Mouse (Mus musculus): ENCODE data around the gene Olfr907. TPM values are rescaled to one million over a fixed set of nuclear protein-coding genes. Genes with fewer than 3 reads are reported as not detected.

Olfr907 gene
- not detected for polyA plus RNA-seq (2017; shearing (Covaris generic))

DNA sequence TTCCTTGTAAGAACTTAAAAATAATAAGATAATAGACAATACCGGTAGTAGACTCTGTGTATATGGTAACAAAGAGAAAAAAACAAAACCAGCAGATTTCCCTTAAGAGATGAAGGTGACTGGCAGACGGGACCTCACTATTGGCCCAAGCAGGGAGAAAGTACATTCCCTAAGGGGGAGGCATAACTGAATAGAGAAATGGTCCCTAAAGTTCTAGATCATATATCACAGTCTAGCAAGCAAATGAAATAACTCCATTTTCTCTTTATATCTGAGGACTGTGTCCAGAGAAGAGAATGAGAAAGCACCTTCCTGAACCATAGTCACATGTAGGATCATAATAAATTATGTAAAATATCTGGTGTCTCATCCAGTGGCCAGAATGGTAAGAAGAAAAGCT is at the start of gene Olfr907:
Gene Olfr907, plus strand, starts transcription at position 301 of the 400 bp plus-strand sequence.

GRCm38 (mm10) chr9:38447352-38447751 is 48.2 kb upstream of the Olfr907 start, which contains the start of gene Olfr902:
Gene Olfr902, plus strand, starts transcription at chr9:38447652.

GRCm38 (mm10) chr9:38462844-38463243 is 32.8 kb upstream of the Olfr907 start, which contains the start of gene Olfr904:
Gene Olfr904, plus strand, starts transcription at chr9:38463144.

GRCm38 (mm10) chr9:38470807-38471206 is 24.8 kb upstream of the Olfr907 start, which contains the start of gene Olfr905:
Gene Olfr905, plus strand, starts transcription at chr9:38471107.

DNA sequence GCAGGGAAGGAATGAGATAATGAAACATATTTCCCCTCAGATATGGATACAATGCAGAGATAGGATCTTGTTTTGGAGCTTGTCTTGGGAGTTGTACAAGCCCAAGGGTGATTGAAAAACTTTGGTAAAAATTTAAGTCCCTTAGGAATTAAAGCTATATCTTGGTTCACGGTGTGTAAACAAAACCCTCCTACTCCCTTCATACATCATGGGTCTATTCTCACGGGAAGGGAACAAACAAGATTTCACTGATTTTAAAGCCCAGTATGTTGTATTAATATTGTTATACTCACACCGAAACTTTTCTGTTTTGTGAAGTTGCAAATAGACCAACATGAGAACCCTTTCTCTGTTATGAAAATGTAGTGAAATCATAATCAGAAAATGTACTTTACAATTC is 8.8 kb upstream of the Olfr907 start, which contains the start of gene Olfr906:
Gene Olfr906, plus strand, starts transcription at position 301 of the 400 bp plus-strand sequence.

DNA sequence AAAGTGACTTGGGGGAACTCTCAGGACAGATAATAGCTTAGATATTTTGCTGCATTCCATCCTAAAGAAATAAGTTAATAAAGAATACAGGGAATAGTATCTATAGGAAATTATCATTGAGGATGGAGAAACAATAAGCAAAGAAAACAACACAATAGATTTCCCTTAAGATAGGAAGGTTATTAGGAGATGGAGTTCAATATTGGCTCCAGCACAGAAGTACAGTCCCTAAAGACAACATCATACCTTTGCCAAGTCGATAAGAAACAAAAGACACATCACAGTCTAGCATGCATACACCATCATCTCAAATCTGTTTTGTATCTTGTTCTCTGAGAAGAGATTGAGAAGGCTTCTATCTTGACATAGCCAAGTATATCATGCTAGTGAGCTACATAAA is 25.7 kb downstream of the Olfr907 start, which contains the start of gene Olfr911-ps1:
Gene Olfr911-ps1, plus strand, starts transcription at position 301 of the 400 bp plus-strand sequence.

GRCm38 (mm10) chr9:38537549-38537948 is 41.9 kb downstream of the Olfr907 start, which contains the start of gene Olfr910:
Gene Olfr910, plus strand, starts transcription at chr9:38537849.

Other genes with a start within 250 kb of the Olfr907 start
- not detected for gene Olfr143, start 243.0 kb upstream of the Olfr907 start, polyA plus RNA-seq (2017; shearing (Covaris generic))
- gene Olfr895, start 227.9 kb upstream of the Olfr907 start, polyA plus RNA-seq (2017; shearing (Covaris generic)) = not detected
- gene Olfr896-ps1, start 204.7 kb upstream of the Olfr907 start, polyA plus RNA-seq (2017; shearing (Covaris generic)) = not detected
- gene Olfr25, start 166.7 kb upstream of the Olfr907 start, polyA plus RNA-seq (2017; shearing (Covaris generic)) = under 1 TPM in 1 of 2 experiments, not detected in 1; 0.10 TPM
- gene Olfr898, start 147.4 kb upstream of the Olfr907 start, polyA plus RNA-seq (2017; shearing (Covaris generic)) = under 1 TPM in 1 of 2 experiments, not detected in 1; 0.42 TPM
- under 1 TPM; 0.06 to 0.07 TPM for gene Olfr250, start 128.9 kb upstream of the Olfr907 start, polyA plus RNA-seq (2017; shearing (Covaris generic))
- gene Olfr251, start 118.7 kb upstream of the Olfr907 start, polyA plus RNA-seq (2017; shearing (Covaris generic)) = under 1 TPM in 1 of 2 experiments, not detected in 1; 0.04 TPM
- 1 to 10 TPM in 1 of 2 experiments, under 1 TPM in 1; 0.22 to 2.0 TPM for gene Olfr147, start 94.1 kb upstream of the Olfr907 start, polyA plus RNA-seq (2017; shearing (Covaris generic))
- gene Olfr901, start 66.3 kb upstream of the Olfr907 start, polyA plus RNA-seq (2017; shearing (Covaris generic)) = under 1 TPM in 1 of 2 experiments, not detected in 1; 0.45 TPM
- gene Olfr902, start 48.1 kb upstream of the Olfr907 start, polyA plus RNA-seq (2017; shearing (Covaris generic)) = not detected
- gene Olfr904, start 32.7 kb upstream of the Olfr907 start, polyA plus RNA-seq (2017; shearing (Covaris generic)) = not detected
- gene Olfr905, start 24.7 kb upstream of the Olfr907 start, polyA plus RNA-seq (2017; shearing (Covaris generic)) = under 1 TPM; 0.29 to 0.84 TPM
- not detected for gene Olfr906, start 8.7 kb upstream of the Olfr907 start, polyA plus RNA-seq (2017; shearing (Covaris generic))
- 1 to 10 TPM in 1 of 2 experiments, under 1 TPM in 1; 0.11 to 3.0 TPM for gene Olfr911-ps1, start 25.8 kb downstream of the Olfr907 start, polyA plus RNA-seq (2017; shearing (Covaris generic))
- not detected for gene Olfr910, start 42.0 kb downstream of the Olfr907 start, polyA plus RNA-seq (2017; shearing (Covaris generic))
- under 1 TPM; 0.11 to 0.61 TPM for gene Olfr912, start 84.4 kb downstream of the Olfr907 start, polyA plus RNA-seq (2017; shearing (Covaris generic))
- not detected for gene Olfr913, start 97.0 kb downstream of the Olfr907 start, polyA plus RNA-seq (2017; shearing (Covaris generic))
- under 1 TPM in 1 of 2 experiments, not detected in 1; 0.11 TPM for gene Olfr914, start 109.3 kb downstream of the Olfr907 start, polyA plus RNA-seq (2017; shearing (Covaris generic))
- under 1 TPM; 0.30 to 0.87 TPM for gene Olfr916, start 164.1 kb downstream of the Olfr907 start, polyA plus RNA-seq (2017; shearing (Covaris generic))
- not detected for gene Olfr917, start 170.0 kb downstream of the Olfr907 start, polyA plus RNA-seq (2017; shearing (Covaris generic))
- under 1 TPM in 1 of 2 experiments, not detected in 1; 0.04 TPM for gene Olfr918, start 178.8 kb downstream of the Olfr907 start, polyA plus RNA-seq (2017; shearing (Covaris generic))
- not detected for gene Olfr919, start 207.9 kb downstream of the Olfr907 start, polyA plus RNA-seq (2017; shearing (Covaris generic))
- gene Vwa5a, start 222.5 kb downstream of the Olfr907 start, polyA plus RNA-seq (2017; shearing (Covaris generic)) = 10 to 100 TPM; 36.6 to 44.6 TPM